Mouse (Mus musculus): ENCODE measurements around the gene Wbp1.

DNA sequence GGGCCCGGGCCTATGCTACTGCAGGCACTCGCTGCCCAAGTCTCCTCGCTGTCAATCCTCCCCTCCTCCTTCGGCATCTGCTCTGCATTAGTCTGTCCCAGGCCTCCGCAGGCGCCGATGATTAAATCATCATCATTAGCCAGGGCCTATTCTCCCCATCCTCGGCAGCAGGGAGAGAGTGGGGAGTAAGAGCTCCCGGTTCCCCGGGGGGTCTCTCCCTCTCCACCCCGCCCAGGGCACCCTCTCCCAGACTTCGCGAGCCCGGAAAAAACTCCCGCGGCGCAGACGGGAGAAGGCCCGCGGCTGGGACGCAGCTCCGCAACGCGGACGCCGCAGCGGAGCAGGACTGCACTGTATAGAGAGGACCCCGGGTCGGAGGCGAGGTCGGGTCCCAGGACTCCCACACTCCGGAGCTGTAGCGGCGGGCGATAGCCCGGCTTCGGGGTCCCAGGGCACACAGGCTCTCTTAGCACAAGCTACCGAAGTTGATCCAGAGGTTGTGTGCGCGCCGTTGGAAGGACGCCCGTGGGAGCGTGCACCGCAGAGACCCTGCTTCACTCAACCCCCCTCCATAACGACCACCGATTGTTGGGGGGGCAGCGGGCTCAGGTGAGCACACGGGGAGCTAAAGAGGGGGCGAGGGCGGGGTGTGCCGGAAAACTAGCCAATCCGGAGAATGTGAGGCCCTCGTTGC is 43.6 kb downstream of the Wbp1 start, which contains the start of gene Pcgf1:
- no peak for TF ChIP-seq CTCF (IDR thresholded peaks at IDR 0.05; ENCODE audit: borderline replicate concordance, insufficient read depth, low read depth, low read length)
- no peak for TF ChIP-seq POLR2A (IDR thresholded peaks at IDR 0.05; ENCODE audit: borderline replicate concordance, insufficient read depth, low read length)
